ENCODE assay signal across 15 mouse cellular contexts in the genomic region with DNA sequence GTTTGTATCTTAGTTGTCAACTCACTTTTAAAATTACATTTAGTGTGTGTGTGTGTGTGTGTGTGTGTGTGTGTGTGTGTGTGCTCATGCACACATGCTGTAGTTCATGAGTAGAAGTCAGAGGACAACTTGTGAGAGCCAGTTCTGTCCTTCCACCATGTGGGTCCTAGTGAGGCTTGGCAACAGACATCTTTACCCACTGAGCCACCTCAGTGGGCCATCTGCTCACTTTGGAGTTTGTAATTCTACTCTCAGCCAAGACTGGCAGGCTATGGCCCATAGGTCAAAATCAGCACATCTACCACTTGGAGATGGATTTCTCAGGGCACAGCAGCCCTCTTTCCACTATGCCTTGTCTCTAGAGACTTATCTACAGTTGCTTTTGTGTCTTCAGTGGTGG.
A peak's percentile ranks its signal among the peaks of the same experiment; 100 is the strongest.
DNase-seq lines count a peak whose midpoint lies in the region; ATAC-seq lines count a peak whose summit lies in the region.
"Had no signal": no experiment of that assay in that cellular context is flagged by ENCODE, and none has a peak within 500 bp of the region (broad histone marks: within the 10 kb centered on the region; RNA-seq: fewer than 3 reads in every experiment).

No protein-coding gene starts in this region.

- peak; percentile 70 for DNase-seq in brain, adult 2 months (ENCODE audit: low read depth, low spot score)
- peak; percentile 37 for DNase-seq in cerebellum, adult 11 months
- peak; percentile 48 for DNase-seq in cerebellum, adult 8-10 months
- DNase-seq in cerebellum, postnatal 14 days = peak; percentile 32 to 83
- DNase-seq in urinary bladder, postnatal 4 days (ENCODE audit: low spot score in 2 of 2) = no peak
- no peak for DNase-seq in natural killer cell, adult 2 months (ENCODE audit: low spot score in 2 of 2)
- DNase-seq: adrenal gland, adult 8-10 months; adrenal gland, postnatal 36 days; forebrain, postnatal 0 days; gastrocnemius, postnatal 14 days; heart, adult 2 months; kidney, adult 18-20 months had no signal

- no peak for ATAC-seq in megakaryocyte progenitor cell, adult 5-6 weeks (replicated peaks; ENCODE audit: poor library complexity)
- ATAC-seq: forebrain, embryonic 13.5 days; forebrain, postnatal 0 days; intestine, embryonic 15.5 days had no signal

Comparison
In these comparisons a context has a peak if more than half of its experiments do, and no peak if none do; other contexts are left out.
1. DNase-seq: peak in brain, adult 2 months (single experiment), cerebellum, adult 11 months (single experiment), cerebellum, adult 8-10 months (single experiment) and cerebellum, postnatal 14 days (2 of 2); none in urinary bladder, postnatal 4 days (0 of 2) and natural killer cell, adult 2 months (0 of 2).